Mouse (Mus musculus) kidney, adult 2 months (tissue): ENCODE results near the gene Memo1. TPM values are rescaled to one million over a fixed set of nuclear protein-coding genes. Genes with fewer than 3 reads are reported as not detected.
"Not testable (repeated sequence)": the region's sequence is repeated elsewhere in the genome, so short reads cannot be mapped to it uniquely, and the experiment has no call there.

Experiments
- DNase-seq: peaks from one replicate; pipeline ENCODE4 v3.0.0; 2021
- H3K27ac ChIP-seq: fragments of 200-500 bp; 2 replicates; pipeline ENCODE4 v1.5.1; 2012; ENCODE audit warnings: low read depth, low read length, control low read depth, inconsistent platforms; ENCODE audit not compliant: insufficient read depth
- H3K27me3 ChIP-seq: fragments of 200-500 bp; replicated peaks from 2 replicates; pipeline ENCODE4 v1.6.1; 2012; ENCODE audit warnings: mild to moderate bottlenecking, moderate library complexity, low read length, inconsistent platforms; ENCODE audit not compliant: control insufficient read depth, insufficient read depth
- H3K36me3 ChIP-seq: fragments of 200-500 bp; 2 replicates; pipeline ENCODE4 v1.6.1; 2012; ENCODE audit warnings: mild to moderate bottlenecking, moderate library complexity, low read length, inconsistent platforms; ENCODE audit not compliant: control insufficient read depth, insufficient read depth
- H3K4me1 ChIP-seq: fragments of 200-500 bp; 2 replicates; pipeline ENCODE4 v1.6.1; 2011; ENCODE audit warnings: low read length; ENCODE audit not compliant: control insufficient read depth, insufficient read depth
- H3K4me3 ChIP-seq: fragments of 200-500 bp; 2 replicates; pipeline ENCODE4 v1.5.1; 2011; ENCODE audit warnings: mild to moderate bottlenecking, low read depth, low read length, control low read depth; ENCODE audit not compliant: insufficient read depth
- CTCF ChIP-seq: fragments of 200-500 bp; conservative IDR thresholded peaks from 2 replicates; pipeline ENCODE4 v1.5.1; 2011; ENCODE audit warnings: low read depth, mild to moderate bottlenecking, control low read depth, low read length, moderate library complexity, mixed read lengths; ENCODE audit not compliant: insufficient read depth, insufficient read length
- POLR2A ChIP-seq: fragments of 200-500 bp; IDR thresholded peaks from one replicate; pipeline ENCODE4 v1.6.1; 2011; ENCODE audit warnings: low read depth, low read length, control low read depth
- WGBS: fragments of 180-500 bp; shearing (Covaris S2); methylation state at CpG from one replicate; pipeline ENCODE4 v1.1.7; 2018; 5-methylcytosine and 5-hydroxymethylcytosine counted together
- polyA plus RNA-seq: library from polyadenylated mRNA; depleted of rRNA; stranded (reverse); fragments of >200 nt; gene quantifications from 2 replicates; pipeline ENCODE4 v1.2.3, GENCODE M21; 2012

Gene Memo1
- polyA plus RNA-seq, 1 experiment, result 43.1 TPM

DNA sequence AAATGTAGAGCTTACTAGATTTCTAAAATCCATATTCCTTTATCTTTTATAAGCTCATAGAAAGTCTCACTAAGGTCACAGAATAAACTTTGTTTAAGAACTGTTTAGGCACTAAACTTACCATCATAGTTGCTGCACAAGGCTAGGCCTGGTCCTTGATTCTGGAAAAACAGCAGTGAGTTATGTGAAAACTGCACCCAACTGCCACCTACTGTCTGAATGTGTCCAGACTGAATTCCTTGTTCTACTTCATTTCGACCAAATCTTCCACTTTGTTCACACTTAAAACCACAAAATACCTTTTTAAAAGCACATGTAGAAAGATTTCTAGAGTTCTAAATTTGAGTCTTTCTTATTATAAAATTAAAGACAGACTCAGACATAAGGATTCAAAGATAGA lies 101.9 kb downstream of the Memo1 start:
- Histone ChIP-seq H3K27ac (no peak overlapping the region), H3K4me3 (no peak overlapping the region), H3K36me3 (no peaks in the 10 kb centered on the region), H3K27me3 (no peaks in the 10 kb centered on the region), H3K4me1 (0 out of 2 replicates have a peak, but pooled peaks cover 2% of the 10 kb centered on the region)
- WGBS, result 54% methylated on average over 1 of the region's 1 CpGs
- no peak for TF ChIP-seq POLR2A
- no peak for TF ChIP-seq CTCF
- DNase-seq, result no peak

DNA sequence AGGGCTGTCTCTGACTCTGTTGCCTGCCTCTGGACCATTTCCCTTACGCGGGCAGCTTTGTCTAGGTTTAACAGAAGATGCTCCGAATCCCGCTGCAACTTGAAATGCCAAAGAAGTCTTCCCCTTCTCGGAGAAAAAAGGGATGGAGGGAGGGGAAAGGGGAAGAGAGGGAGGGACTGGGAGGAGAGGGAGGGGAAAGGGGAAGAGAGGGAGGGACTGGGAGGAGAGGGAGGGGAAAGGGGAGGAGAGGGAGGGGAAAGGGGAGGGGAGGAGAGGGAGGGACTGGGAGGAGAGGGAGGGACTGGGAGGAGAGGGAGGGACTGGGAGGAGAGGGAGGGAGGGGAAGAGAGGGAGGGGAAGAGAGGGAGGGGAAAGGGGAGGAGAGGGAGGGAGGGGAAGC lies 103.9 kb downstream of the Memo1 start:
- no peak overlapping the region for H3K4me3 ChIP-seq
- 91% methylated on average over 5 of the region's 5 CpGs for WGBS
- no peaks in the 10 kb centered on the region for H3K27me3 ChIP-seq
- H3K27ac ChIP-seq, result no peak overlapping the region
- no peaks in the 10 kb centered on the region for H3K36me3 ChIP-seq
- DNase-seq, result no peak
- TF ChIP-seq POLR2A, result no peak
- no peak for TF ChIP-seq CTCF
- 0 out of 2 replicates have a peak, but pooled peaks cover 2% of the 10 kb centered on the region for H3K4me1 ChIP-seq

DNA sequence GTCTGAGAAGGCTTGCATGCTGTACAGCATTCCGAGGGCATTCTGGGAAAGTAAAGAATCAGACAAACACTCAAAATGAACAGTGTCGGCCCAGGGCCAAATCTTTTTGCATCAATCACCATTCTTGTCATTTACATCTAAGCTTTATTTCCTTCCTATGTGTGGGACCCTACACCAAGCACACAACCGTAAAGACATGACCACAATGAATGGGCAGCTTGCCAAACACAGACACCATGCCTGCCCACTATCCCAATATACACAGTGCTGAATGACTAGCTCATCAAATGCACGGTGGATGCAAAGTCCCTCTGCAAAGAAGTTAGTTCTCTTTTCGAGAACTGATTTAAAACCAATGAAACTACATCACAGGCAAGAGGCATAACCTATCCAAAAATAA lies 109.1 kb downstream of the Memo1 start:
- H3K4me3 ChIP-seq, result no peak overlapping the region
- H3K36me3 ChIP-seq, result no peaks in the 10 kb centered on the region
- no peak overlapping the region for H3K27ac ChIP-seq
- DNase-seq, result peak; percentile 13
- H3K4me1 ChIP-seq, result no peaks in the 10 kb centered on the region
- TF ChIP-seq CTCF (no peak), POLR2A (no peak)
- WGBS, result 62% methylated on average over 5 of the region's 5 CpGs
- H3K27me3 ChIP-seq, result no peaks in the 10 kb centered on the region

DNA sequence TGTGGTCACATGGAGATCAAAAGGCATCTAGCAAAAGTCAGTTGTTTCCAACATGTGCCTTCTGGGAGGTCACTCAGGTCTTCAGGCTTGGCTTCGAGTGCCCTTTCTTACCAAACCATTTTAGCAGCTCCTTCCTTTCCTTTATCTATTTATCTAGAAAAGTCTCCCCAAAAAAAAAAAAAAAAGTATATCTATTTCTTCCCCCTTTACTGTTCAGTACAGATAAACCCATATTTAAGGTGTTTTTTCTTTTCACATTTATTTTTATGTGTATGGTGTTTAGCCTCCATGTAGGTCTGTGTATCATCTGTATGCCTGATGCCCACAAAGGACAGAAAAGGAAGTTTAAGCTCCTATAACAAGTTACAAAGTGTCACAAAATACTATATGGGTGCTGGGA lies 110.6 kb downstream of the Memo1 start:
- 90% methylated on average over 1 of the region's 1 CpGs for WGBS
- TF ChIP-seq CTCF, result no peak
- TF ChIP-seq POLR2A, result no peak
- no peak for DNase-seq
- Histone ChIP-seq H3K27ac (no peak overlapping the region), H3K36me3 (no peaks in the 10 kb centered on the region), H3K27me3 (no peaks in the 10 kb centered on the region), H3K4me1 (no peaks in the 10 kb centered on the region), H3K4me3 (no peak overlapping the region)

DNA sequence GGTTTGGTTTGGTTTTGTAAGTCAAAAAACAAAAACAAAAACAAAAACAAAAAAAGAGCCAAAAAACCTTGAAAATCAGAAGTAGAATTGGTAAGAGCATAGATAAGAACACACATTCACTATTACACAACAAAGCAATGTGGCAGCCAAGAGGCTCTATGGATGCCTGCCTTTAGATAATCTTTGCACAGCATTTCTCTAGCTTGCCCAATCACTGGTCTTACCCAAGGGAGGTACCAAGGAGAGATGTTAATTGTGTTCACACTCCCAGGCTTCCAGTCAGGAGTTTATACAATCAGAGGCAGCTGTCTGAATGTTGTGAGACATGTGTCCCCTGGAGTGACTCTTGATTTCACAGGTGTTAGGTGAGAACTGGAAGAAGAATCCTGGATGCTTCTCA lies 114.4 kb downstream of the Memo1 start:
- H3K4me3 ChIP-seq, result no peak overlapping the region
- DNase-seq, result no peak
- no peak overlapping the region for H3K27ac ChIP-seq
- no peaks in the 10 kb centered on the region for H3K27me3 ChIP-seq
- H3K4me1 ChIP-seq, result no peaks in the 10 kb centered on the region
- no peaks in the 10 kb centered on the region for H3K36me3 ChIP-seq
- no peak for TF ChIP-seq POLR2A
- no peak for TF ChIP-seq CTCF

DNA sequence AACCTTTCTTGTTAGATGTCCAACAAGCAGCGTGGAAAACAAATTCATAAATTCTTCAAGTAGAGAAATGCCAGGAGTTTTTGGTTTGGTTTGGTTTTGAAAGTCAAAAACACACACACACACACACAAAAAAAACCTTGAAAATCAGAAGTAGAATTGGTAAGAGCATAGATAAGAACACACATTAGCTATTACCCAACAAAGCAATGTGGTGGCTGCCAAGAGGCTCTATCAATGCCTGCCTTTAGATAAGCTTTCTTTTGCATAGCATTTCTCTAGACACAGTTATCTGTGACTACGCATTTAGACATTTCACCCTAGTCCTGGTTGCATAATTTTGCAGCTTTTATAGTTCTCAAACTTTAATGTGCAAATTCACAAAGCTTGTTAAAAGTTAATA lies 115.7 kb downstream of the Memo1 start:
- not testable (repeated sequence) for H3K4me3 ChIP-seq, H3K36me3 ChIP-seq, H3K4me1 ChIP-seq, H3K27ac ChIP-seq, H3K27me3 ChIP-seq, DNase-seq
- WGBS, result 93% methylated on average over 2 of the region's 2 CpGs

DNA sequence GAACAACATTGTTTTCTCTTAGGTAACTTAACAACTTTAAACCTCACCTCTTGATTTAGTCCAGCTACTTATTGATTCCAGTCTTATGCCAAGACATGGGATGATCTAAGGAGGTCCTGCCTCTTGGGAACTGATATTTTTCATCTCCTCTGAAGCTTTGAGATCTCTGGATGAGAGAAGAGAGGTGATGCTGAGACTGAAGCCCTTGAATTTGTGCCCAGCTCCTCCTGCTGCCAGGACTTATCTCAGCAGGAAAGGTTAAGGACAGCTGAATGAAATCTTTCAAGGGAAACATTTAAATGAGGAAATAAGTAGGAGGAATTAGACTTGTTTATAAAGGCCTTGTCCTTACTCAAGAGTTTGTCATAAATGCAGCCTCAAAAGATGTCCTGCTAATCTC lies 121.6 kb downstream of the Memo1 start:
- H3K27me3 ChIP-seq, result no peaks in the 10 kb centered on the region
- H3K27ac ChIP-seq, result no peak overlapping the region
- no peaks in the 10 kb centered on the region for H3K36me3 ChIP-seq
- no peak for TF ChIP-seq CTCF
- no peak for TF ChIP-seq POLR2A
- H3K4me1 ChIP-seq, result no peaks in the 10 kb centered on the region
- no peak for DNase-seq
- H3K4me3 ChIP-seq, result no peak overlapping the region

DNA sequence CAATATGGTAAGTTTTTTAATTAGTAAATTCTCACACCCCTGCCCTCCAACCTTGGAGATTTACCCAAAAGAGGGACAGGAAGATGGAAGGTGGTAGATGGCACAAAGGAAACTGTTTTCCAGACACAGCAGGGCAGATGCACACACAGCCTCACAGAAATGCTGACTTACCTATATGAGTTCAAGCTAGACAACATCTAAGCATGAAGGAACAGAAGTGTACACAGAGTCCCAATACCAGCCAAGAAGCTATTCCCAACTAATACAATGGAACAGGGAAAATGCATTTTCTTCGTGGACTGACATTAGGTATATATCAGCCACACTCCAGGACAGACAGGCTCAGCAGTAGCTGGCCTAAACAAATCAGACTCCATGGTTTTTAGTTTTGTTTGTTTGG lies 122.5 kb downstream of the Memo1 start:
- no peaks in the 10 kb centered on the region for H3K4me1 ChIP-seq
- no peaks in the 10 kb centered on the region for H3K36me3 ChIP-seq
- DNase-seq, result no peak
- no peak for TF ChIP-seq POLR2A
- TF ChIP-seq CTCF, result no peak
- H3K4me3 ChIP-seq, result no peak overlapping the region
- 72% methylated on average over 1 of the region's 1 CpGs for WGBS
- no peak overlapping the region for H3K27ac ChIP-seq
- H3K27me3 ChIP-seq, result no peaks in the 10 kb centered on the region
